Mouse (Mus musculus) layer of hippocampus, postnatal 14 days (tissue): ENCODE measurements around the gene Laptm4a. TPM values are rescaled to one million over a fixed set of nuclear protein-coding genes. Genes with fewer than 3 reads are reported as not detected.

Experiments used
- DNase-seq, 2 experiments: peaks; one replicate each; pipeline ENCODE4 v3.0.0; 2021 to 2022; ENCODE audit warnings: low spot score in 2 of 2, mixed read lengths in 1 of 2
- total RNA-seq, 2 experiments: library from RNA; stranded (reverse); gene quantifications; 2 replicates each; pipeline ENCODE4 v1.2.3; 2021

Laptm4a gene
- total RNA-seq, 2 experiments from 2014 or later = 227 to 239 TPM

- no peak for DNase-seq
Observed at GRCm38 (mm10) chr12:8947714-8948464, 26.4 kb downstream of the Laptm4a start, which contains the start of gene Matn3. TSS of gene Matn3 (plus strand) at chr12:8947929.

GRCm38 (mm10) chr12:8953136-8953535, 31.7 kb downstream of the Laptm4a start:
- DNase-seq = no peak

GRCm38 (mm10) chr12:8954161-8954561, 32.7 kb downstream of the Laptm4a start:
- DNase-seq = no peak

- no peak for DNase-seq
Observed at GRCm38 (mm10) chr12:8961607-8962316, 40.3 kb downstream of the Laptm4a start.

GRCm38 (mm10) chr12:8969828-8970227, 48.4 kb downstream of the Laptm4a start:
- DNase-seq = no peak

- peak; percentile 88 to 94 for DNase-seq
Observed at GRCm38 (mm10) chr12:8973820-8974465, 52.5 kb downstream of the Laptm4a start, which contains the start of gene Wdr35. TSS of gene Wdr35 (plus strand) at chr12:8973892.

- no peak for DNase-seq
Observed at GRCm38 (mm10) chr12:8975076-8975475, 53.6 kb downstream of the Laptm4a start.

Other genes starting within 250 kb of the Laptm4a start
- gene Pum2, start 247.5 kb upstream of the Laptm4a start, total RNA-seq = 100 to 1,000 TPM; 161 to 163 TPM
- 1 to 10 TPM; 1.6 to 3.2 TPM for gene Sdc1, start 150.3 kb upstream of the Laptm4a start, total RNA-seq
- gene Matn3, start 26.3 kb downstream of the Laptm4a start, total RNA-seq = not detected
- gene Wdr35, start 52.2 kb downstream of the Laptm4a start, total RNA-seq = 10 to 100 TPM; 34.7 to 36.0 TPM
- 1 to 10 TPM; 3.6 to 5.5 TPM for gene Ttc32, start 108.3 kb downstream of the Laptm4a start, total RNA-seq